In the genomic region with DNA sequence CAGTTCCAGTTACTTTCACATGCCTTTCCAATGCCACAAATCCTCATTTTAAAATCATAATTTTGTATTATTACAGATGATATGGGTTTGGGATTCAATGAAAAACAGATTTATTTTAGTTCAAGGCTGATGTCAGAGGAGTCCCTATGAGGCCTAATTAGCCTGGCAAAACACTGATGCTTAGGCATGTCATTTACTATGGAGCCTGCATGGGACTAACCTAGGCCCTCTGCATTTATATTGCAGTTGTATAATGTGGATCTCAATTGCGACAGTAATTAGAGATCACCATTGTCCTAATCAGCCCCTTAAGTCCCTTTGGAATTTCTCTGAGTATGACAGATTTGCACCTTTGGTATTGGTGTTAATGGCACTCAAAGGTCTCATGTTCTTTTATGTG, we compare ENCODE assay signal across 18 mouse cellular contexts.
"Had no signal": no experiment of that assay in that cellular context is flagged by ENCODE, and none has a peak within 500 bp of the region (broad histone marks: within the 10 kb centered on the region; RNA-seq: fewer than 3 reads in every experiment).

No protein-coding gene starts in this region.

- ATAC-seq: liver, postnatal 0 days; lung, postnatal 0 days had no signal

- H3K27ac ChIP-seq: liver, embryonic 13.5 days; liver, embryonic 15.5 days; lung, embryonic 15.5 days; macrophage; neural tube, embryonic 12.5 days had no signal

- H3K36me3 ChIP-seq: liver, embryonic 13.5 days; liver, embryonic 15.5 days; lung, embryonic 15.5 days; neural tube, embryonic 12.5 days had no signal

- H3K9ac ChIP-seq: liver, embryonic 13.5 days; liver, embryonic 15.5 days; liver, postnatal 0 days; lung, embryonic 15.5 days; neural tube, embryonic 12.5 days had no signal

- H3K4me1 ChIP-seq: liver, embryonic 13.5 days; liver, embryonic 15.5 days; lung, embryonic 15.5 days; megakaryocyte, embryonic 14.5 days; neural tube, embryonic 12.5 days had no signal

- H3K4me3 ChIP-seq: liver, embryonic 13.5 days; liver, embryonic 15.5 days; lung, embryonic 15.5 days; megakaryocyte, embryonic 14.5 days; neural tube, embryonic 12.5 days had no signal

- H3K9me3 ChIP-seq: liver, embryonic 13.5 days; liver, embryonic 15.5 days; lung, embryonic 15.5 days had no signal

- H3K4me2 ChIP-seq: liver, embryonic 11.5 days; liver, embryonic 13.5 days; liver, embryonic 15.5 days; lung, embryonic 15.5 days; neural tube, embryonic 12.5 days had no signal

- DNase-seq: liver, embryonic 13.5 days; liver, postnatal 0 days; lung, adult 2 months; lung, postnatal 14 days; lung, postnatal 36 days; right cerebral cortex, postnatal 25 days; right cerebral cortex, postnatal 4 days; spleen, adult 18-20 months; thymus, adult 18-20 months; thymus, postnatal 14 days; thymus, postnatal 36 days had no signal

- H3K27me3 ChIP-seq: liver, embryonic 13.5 days; liver, embryonic 15.5 days; lung, embryonic 15.5 days; megakaryocyte, embryonic 14.5 days; neural tube, embryonic 12.5 days had no signal
